Mouse (Mus musculus): ENCODE results near the gene Med29.

DNA sequence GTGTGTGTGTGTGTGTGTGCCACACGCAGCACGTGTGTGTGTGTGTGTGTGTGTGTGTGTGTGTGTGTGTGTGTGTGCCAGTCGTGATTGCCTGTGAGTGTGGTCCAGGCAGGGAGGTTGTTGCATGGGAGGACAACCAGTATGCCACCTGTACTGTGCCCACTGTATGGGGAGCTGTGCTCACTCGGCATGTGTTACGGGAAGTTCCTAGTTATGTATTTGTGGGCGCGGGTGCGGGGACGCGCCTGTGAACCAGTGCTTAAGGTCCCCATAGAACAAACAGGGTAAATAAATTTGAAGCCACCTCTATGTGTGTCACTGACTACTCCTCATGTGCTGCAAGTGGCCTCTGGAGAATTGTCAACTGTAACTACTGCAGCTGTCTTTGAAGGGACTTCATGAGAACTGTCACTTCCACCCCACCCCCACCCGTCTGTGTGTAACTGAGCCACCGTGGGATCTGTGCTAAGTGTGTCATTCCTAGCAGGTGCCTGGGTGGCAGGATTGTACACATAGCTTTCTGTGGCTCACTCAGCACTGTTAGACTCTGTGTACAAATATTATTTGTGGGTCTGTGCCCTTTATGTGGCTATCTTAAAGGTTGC, 10.1 kb downstream of the Med29 start:
- TF ChIP-seq CTCF (IDR thresholded peaks at IDR 0.05; ENCODE audit: low read depth) (no peak), EP300 (IDR thresholded peaks at IDR 0.05; ENCODE audit: low read depth) (no peak)
